Mouse (Mus musculus): ENCODE measurements around the gene Gkn2. TPM values are rescaled to one million over a fixed set of nuclear protein-coding genes. Genes with fewer than 3 reads are reported as not detected.

Gene Gkn2
- polyA plus RNA-seq, 1 experiment from 2014 or later: not detected

GRCm38 (mm10) chr6:87393466-87394205 is 20.5 kb downstream of the Gkn2 start:
- no peaks in the 10 kb centered on the region for H3K4me1 ChIP-seq (ENCODE audit: control insufficient read depth, insufficient read depth, low read length)
- ATAC-seq: no peak
- H3K9me3 ChIP-seq (replicated peaks; ENCODE audit: control insufficient read depth, low read length): no peaks in the 10 kb centered on the region
- H3K4me2 ChIP-seq (ENCODE audit: low read length): no peak overlapping the region
- DNase-seq (ENCODE audit: low spot score): no peak
- H3K9ac ChIP-seq (ENCODE audit: low read length): no peak overlapping the region
- no peaks in the 10 kb centered on the region for H3K36me3 ChIP-seq (ENCODE audit: control insufficient read depth, insufficient read depth, low read length)
- 72% methylated on average over 8 of the region's 8 CpGs for WGBS
- H3K4me3 ChIP-seq (ENCODE audit: low read depth, low read length): no peak overlapping the region
- no peaks in the 10 kb centered on the region for H3K27me3 ChIP-seq (replicated peaks; ENCODE audit: control insufficient read depth, insufficient read depth, low read length)
- no peak overlapping the region for H3K27ac ChIP-seq (ENCODE audit: low read depth, low read length)

GRCm38 (mm10) chr6:87394783-87395182 is 21.6 kb downstream of the Gkn2 start:
- H3K9me3 ChIP-seq (replicated peaks; ENCODE audit: control insufficient read depth, low read length): no peaks in the 10 kb centered on the region
- WGBS: 91% methylated on average over 9 of the region's 9 CpGs
- H3K27me3 ChIP-seq (replicated peaks; ENCODE audit: control insufficient read depth, insufficient read depth, low read length): no peaks in the 10 kb centered on the region
- DNase-seq (ENCODE audit: low spot score): no peak
- no peak overlapping the region for H3K4me2 ChIP-seq (ENCODE audit: low read length)
- no peak overlapping the region for H3K9ac ChIP-seq (ENCODE audit: low read length)
- ATAC-seq: no peak
- H3K27ac ChIP-seq (ENCODE audit: low read depth, low read length): no peak overlapping the region
- H3K4me1 ChIP-seq (ENCODE audit: control insufficient read depth, insufficient read depth, low read length): no peaks in the 10 kb centered on the region
- H3K36me3 ChIP-seq (ENCODE audit: control insufficient read depth, insufficient read depth, low read length): no peaks in the 10 kb centered on the region
- H3K4me3 ChIP-seq (ENCODE audit: low read depth, low read length): no peak overlapping the region

- no peaks in the 10 kb centered on the region for H3K27me3 ChIP-seq (replicated peaks; ENCODE audit: control insufficient read depth, insufficient read depth, low read length)
- no peak overlapping the region for H3K4me3 ChIP-seq (ENCODE audit: low read depth, low read length)
- no peak overlapping the region for H3K27ac ChIP-seq (ENCODE audit: low read depth, low read length)
- H3K4me2 ChIP-seq (ENCODE audit: low read length): no peak overlapping the region
- ATAC-seq (no peak), DNase-seq (ENCODE audit: low spot score) (peak; percentile 88)
- H3K9ac ChIP-seq (ENCODE audit: low read length): no peak overlapping the region
- WGBS: 3% methylated on average over 5 of the region's 5 CpGs
- H3K36me3 ChIP-seq (ENCODE audit: control insufficient read depth, insufficient read depth, low read length): no peaks in the 10 kb centered on the region
- no peaks in the 10 kb centered on the region for H3K4me1 ChIP-seq (ENCODE audit: control insufficient read depth, insufficient read depth, low read length)
- H3K9me3 ChIP-seq (replicated peaks; ENCODE audit: control insufficient read depth, low read length): no peaks in the 10 kb centered on the region
These were observed 26.0 kb downstream of the Gkn2 start for GRCm38 (mm10) chr6:87399137-87399536.

GRCm38 (mm10) chr6:87399886-87400566 is 26.9 kb downstream of the Gkn2 start:
- WGBS: 65% methylated on average over 4 of the region's 4 CpGs
- no peaks in the 10 kb centered on the region for H3K36me3 ChIP-seq (ENCODE audit: control insufficient read depth, insufficient read depth, low read length)
- H3K27me3 ChIP-seq (replicated peaks; ENCODE audit: control insufficient read depth, insufficient read depth, low read length): no peaks in the 10 kb centered on the region
- no peaks in the 10 kb centered on the region for H3K4me1 ChIP-seq (ENCODE audit: control insufficient read depth, insufficient read depth, low read length)
- no peak overlapping the region for H3K27ac ChIP-seq (ENCODE audit: low read depth, low read length)
- ATAC-seq (no peak), DNase-seq (ENCODE audit: low spot score) (no peak)
- H3K4me3 ChIP-seq (ENCODE audit: low read depth, low read length): no peak overlapping the region
- H3K9me3 ChIP-seq (replicated peaks; ENCODE audit: control insufficient read depth, low read length): no peaks in the 10 kb centered on the region
- H3K4me2 ChIP-seq (ENCODE audit: low read length): no peak overlapping the region
- H3K9ac ChIP-seq (ENCODE audit: low read length): no peak overlapping the region

GRCm38 (mm10) chr6:87401456-87401855 is 28.3 kb downstream of the Gkn2 start:
- H3K9ac ChIP-seq (ENCODE audit: low read length): no peak overlapping the region
- no peaks in the 10 kb centered on the region for H3K36me3 ChIP-seq (ENCODE audit: control insufficient read depth, insufficient read depth, low read length)
- ATAC-seq (no peak), DNase-seq (ENCODE audit: low spot score) (no peak)
- H3K9me3 ChIP-seq (replicated peaks; ENCODE audit: control insufficient read depth, low read length): no peaks in the 10 kb centered on the region
- H3K4me3 ChIP-seq (ENCODE audit: low read depth, low read length): no peak overlapping the region
- no peak overlapping the region for H3K27ac ChIP-seq (ENCODE audit: low read depth, low read length)
- no peaks in the 10 kb centered on the region for H3K27me3 ChIP-seq (replicated peaks; ENCODE audit: control insufficient read depth, insufficient read depth, low read length)
- H3K4me1 ChIP-seq (ENCODE audit: control insufficient read depth, insufficient read depth, low read length): no peaks in the 10 kb centered on the region
- H3K4me2 ChIP-seq (ENCODE audit: low read length): no peak overlapping the region
- 88% methylated on average over 6 of the region's 6 CpGs for WGBS

GRCm38 (mm10) chr6:87412011-87412410 is 38.9 kb downstream of the Gkn2 start:
- Histone ChIP-seq H3K4me3 (ENCODE audit: low read depth, low read length) (no peak overlapping the region), H3K9me3 (replicated peaks; ENCODE audit: control insufficient read depth, low read length) (no peaks in the 10 kb centered on the region), H3K9ac (ENCODE audit: low read length) (no peak overlapping the region), H3K27ac (ENCODE audit: low read depth, low read length) (no peak overlapping the region), H3K4me2 (ENCODE audit: low read length) (no peak overlapping the region), H3K36me3 (ENCODE audit: control insufficient read depth, insufficient read depth, low read length) (no peaks in the 10 kb centered on the region), H3K27me3 (replicated peaks; ENCODE audit: control insufficient read depth, insufficient read depth, low read length) (no peaks in the 10 kb centered on the region), H3K4me1 (ENCODE audit: control insufficient read depth, insufficient read depth, low read length) (no peaks in the 10 kb centered on the region)
- DNase-seq (ENCODE audit: low spot score) (no peak), ATAC-seq (no peak)
- WGBS: 38% methylated on average over 3 of the region's 3 CpGs

GRCm38 (mm10) chr6:87422304-87422703 is 49.1 kb downstream of the Gkn2 start:
- Histone ChIP-seq H3K27me3 (replicated peaks; ENCODE audit: control insufficient read depth, insufficient read depth, low read length) (no peaks in the 10 kb centered on the region), H3K4me1 (ENCODE audit: control insufficient read depth, insufficient read depth, low read length) (no peaks in the 10 kb centered on the region), H3K9ac (ENCODE audit: low read length) (no peak overlapping the region), H3K36me3 (ENCODE audit: control insufficient read depth, insufficient read depth, low read length) (no peaks in the 10 kb centered on the region), H3K4me3 (ENCODE audit: low read depth, low read length) (no peak overlapping the region), H3K27ac (ENCODE audit: low read depth, low read length) (no peak overlapping the region), H3K9me3 (replicated peaks; ENCODE audit: control insufficient read depth, low read length) (no peaks in the 10 kb centered on the region), H3K4me2 (ENCODE audit: low read length) (no peak overlapping the region)
- DNase-seq (ENCODE audit: low spot score) (no peak), ATAC-seq (no peak)
- 87% methylated on average over 7 of the region's 7 CpGs for WGBS

GRCm38 (mm10) chr6:87424037-87424816 is 51.1 kb downstream of the Gkn2 start:
- WGBS: 61% methylated on average over 19 of the region's 19 CpGs
- Histone ChIP-seq H3K9ac (ENCODE audit: low read length) (no peak overlapping the region), H3K27me3 (replicated peaks; ENCODE audit: control insufficient read depth, insufficient read depth, low read length) (no peaks in the 10 kb centered on the region), H3K4me1 (ENCODE audit: control insufficient read depth, insufficient read depth, low read length) (no peaks in the 10 kb centered on the region), H3K4me2 (ENCODE audit: low read length) (0 out of 2 replicates have a peak overlapping the region, but pooled peaks have one; percentile 19), H3K9me3 (replicated peaks; ENCODE audit: control insufficient read depth, low read length) (no peaks in the 10 kb centered on the region), H3K27ac (ENCODE audit: low read depth, low read length) (no peak overlapping the region), H3K4me3 (ENCODE audit: low read depth, low read length) (peak overlapping the region; percentile 3; the same call in 1 of the 2 replicates), H3K36me3 (ENCODE audit: control insufficient read depth, insufficient read depth, low read length) (no peaks in the 10 kb centered on the region)
- ATAC-seq (no peak), DNase-seq (ENCODE audit: low spot score) (peak; percentile 44)
